Mouse (Mus musculus): ENCODE data around the gene Cat.

- TF ChIP-seq CTCF (IDR thresholded peaks at IDR 0.05; ENCODE audit: borderline replicate concordance, insufficient read depth, low read depth, low read length) (no peak), POLR2A (IDR thresholded peaks at IDR 0.05; ENCODE audit: borderline replicate concordance, insufficient read depth, low read length) (no peak)
These were observed 27.3 kb downstream of the Cat start for GRCm38 (mm10) chr2:103457628-103458027.

Data from cerebellum, adult 2 months (tissue).